Mouse (Mus musculus) midbrain, postnatal 0 days (tissue): Measurements from ENCODE around the gene Crtac1. TPM values are rescaled to one million over a fixed set of nuclear protein-coding genes. Genes with fewer than 3 reads are reported as not detected.

Experiments
- ATAC-seq: fragments of 200-750 bp; cut with Nextera tagmentation; 2 replicates; pipeline ENCODE4 v1.8.0; 2017; ENCODE audit warnings: moderate number of reproducible peaks, mild to moderate bottlenecking, moderate TSS enrichment, moderate library complexity; ENCODE audit not compliant: low FRiP score
- DNase-seq: peaks from one replicate; pipeline ENCODE4 v3.0.0-alpha.2; 2015; ENCODE audit warnings: low spot score
- H3K27ac ChIP-seq: fragments of 300-500 bp; sonication (generic); 2 replicates; pipeline ENCODE4 v1.5.1; 2014; ENCODE audit warnings: low read depth, mild to moderate bottlenecking, low read length, mixed read lengths
- H3K27me3 ChIP-seq: fragments of 300-500 bp; sonication (generic); 2 replicates; pipeline ENCODE4 v1.6.1; 2014; ENCODE audit warnings: low read length, control low read depth, mixed read lengths; ENCODE audit not compliant: insufficient read depth
- H3K36me3 ChIP-seq: fragments of 300-500 bp; sonication (generic); 2 replicates; pipeline ENCODE4 v1.6.1; 2014; ENCODE audit warnings: low read length, control low read depth, mixed read lengths; ENCODE audit not compliant: insufficient read depth
- H3K4me1 ChIP-seq: fragments of 300-500 bp; sonication (generic); 2 replicates; pipeline ENCODE4 v1.6.1; 2014; ENCODE audit warnings: mild to moderate bottlenecking, control low read depth, antibody characterized with exemption, low read length, mixed read lengths; ENCODE audit not compliant: insufficient read depth
- H3K4me2 ChIP-seq: fragments of 300-500 bp; sonication (generic); 2 replicates; pipeline ENCODE4 v1.6.1; 2014; ENCODE audit warnings: low read depth, mild to moderate bottlenecking, low read length, mixed read lengths; ENCODE audit not compliant: poor library complexity, severe bottlenecking
- H3K4me3 ChIP-seq: fragments of 300-500 bp; sonication (generic); 2 replicates; pipeline ENCODE4 v1.5.1; 2014; ENCODE audit warnings: low read depth, mild to moderate bottlenecking, low read length, moderate library complexity
- H3K9ac ChIP-seq: fragments of 300-500 bp; sonication (generic); replicated peaks from 2 replicates; pipeline ENCODE4 v1.6.1; 2014; ENCODE audit warnings: mild to moderate bottlenecking, low read length, moderate library complexity, mixed read lengths; ENCODE audit not compliant: poor library complexity, severe bottlenecking
- H3K9me3 ChIP-seq: fragments of 300-500 bp; sonication (generic); 2 replicates; pipeline ENCODE4 v1.6.1; 2016; ENCODE audit warnings: low read length, control low read depth
- CTCF ChIP-seq: IDR thresholded peaks from 2 replicates; pipeline ENCODE4 v1.5.1; 2016; ENCODE audit warnings: antibody characterized with exemption, mild to moderate bottlenecking
- WGBS: fragments of 180-500 bp; shearing (Covaris S2); extraction: QIAGEN DNeasy Blood & Tissue Kit; methylation state at CpG from one replicate; pipeline ENCODE4 v1.1.7; 2014; 5-methylcytosine and 5-hydroxymethylcytosine counted together
- polyA plus RNA-seq: library from polyadenylated mRNA; unstranded; fragments of >200 nt; fragmentation: Nextera tagmentation; extraction: Ambion mirVana; gene quantifications from 2 replicates; pipeline ENCODE4 v1.2.1, GENCODE M21; 2015
- total RNA-seq: library from RNA; depleted of rRNA; stranded (reverse); fragments of >200 nt; gene quantifications from 2 replicates; pipeline ENCODE4 v1.2.3, GENCODE M21; 2014

The Crtac1 gene
- total and polyA plus RNA-seq, 2 experiments from 2014 or later: 22.0 to 40.7 TPM

- Histone ChIP-seq H3K4me2 (no peak overlapping the region), H3K4me1 (peaks cover 5% of the 10 kb centered on the region; the same call in 1 of the 2 replicates), H3K27me3 (no peaks in the 10 kb centered on the region), H3K36me3 (no peaks in the 10 kb centered on the region), H3K9me3 (no peaks in the 10 kb centered on the region), H3K4me3 (no peak overlapping the region), H3K9ac (no peak overlapping the region), H3K27ac (no peak overlapping the region)
- WGBS: 75% methylated on average over 8 of the region's 8 CpGs
- no peak for ATAC-seq
- TF ChIP-seq CTCF: no peak
- DNase-seq: no peak
These were observed 147.4 kb downstream of the Crtac1 start for GRCm38 (mm10) chr19:42284178-42284577.

GRCm38 (mm10) chr19:42279611-42280010, 152.0 kb downstream of the Crtac1 start:
- no peaks in the 10 kb centered on the region for H3K9me3 ChIP-seq
- no peak for TF ChIP-seq CTCF
- no peaks in the 10 kb centered on the region for H3K27me3 ChIP-seq
- no peak overlapping the region for H3K9ac ChIP-seq
- ATAC-seq (0 out of 2 replicates have a peak, but pooled peaks have one; percentile 27), DNase-seq (peak; percentile 55)
- H3K4me1 ChIP-seq: peaks cover 5% of the 10 kb centered on the region; the same call in 1 of the 2 replicates
- no peak overlapping the region for H3K4me3 ChIP-seq
- WGBS: 50% methylated on average over 3 of the region's 3 CpGs
- H3K4me2 ChIP-seq: no peak overlapping the region
- H3K36me3 ChIP-seq: no peaks in the 10 kb centered on the region
- H3K27ac ChIP-seq: no peak overlapping the region

- Histone ChIP-seq H3K4me1 (peaks cover 5% of the 10 kb centered on the region; the same call in 1 of the 2 replicates), H3K9me3 (no peaks in the 10 kb centered on the region), H3K27me3 (no peaks in the 10 kb centered on the region), H3K4me3 (no peak overlapping the region), H3K36me3 (no peaks in the 10 kb centered on the region), H3K9ac (no peak overlapping the region), H3K4me2 (no peak overlapping the region), H3K27ac (no peak overlapping the region)
- no peak for ATAC-seq
- 85% methylated on average over 5 of the region's 5 CpGs for WGBS
- DNase-seq: no peak
- TF ChIP-seq CTCF: no peak
These were observed 153.1 kb downstream of the Crtac1 start for GRCm38 (mm10) chr19:42278461-42278860.

- no peaks in the 10 kb centered on the region for H3K9me3 ChIP-seq
- no peaks in the 10 kb centered on the region for H3K27me3 ChIP-seq
- DNase-seq (no peak), ATAC-seq (no peak)
- no peak overlapping the region for H3K27ac ChIP-seq
- no peak overlapping the region for H3K4me2 ChIP-seq
- H3K9ac ChIP-seq: no peak overlapping the region
- 90% methylated on average over 6 of the region's 6 CpGs for WGBS
- no peaks in the 10 kb centered on the region for H3K36me3 ChIP-seq
- H3K4me3 ChIP-seq: no peak overlapping the region
- TF ChIP-seq CTCF: no peak
- H3K4me1 ChIP-seq: peaks cover 5% of the 10 kb centered on the region; the same call in 1 of the 2 replicates
These were observed 154.3 kb downstream of the Crtac1 start for GRCm38 (mm10) chr19:42277288-42277687.

GRCm38 (mm10) chr19:42272003-42272963, 159.3 kb downstream of the Crtac1 start:
- Histone ChIP-seq H3K9ac (no peak overlapping the region), H3K36me3 (peaks cover 9% of the 10 kb centered on the region; the same call in 1 of the 2 replicates), H3K4me1 (no peaks in the 10 kb centered on the region), H3K9me3 (no peaks in the 10 kb centered on the region), H3K27ac (no peak overlapping the region), H3K4me2 (no peak overlapping the region), H3K4me3 (no peak overlapping the region), H3K27me3 (no peaks in the 10 kb centered on the region)
- peak; percentile 96 for TF ChIP-seq CTCF
- WGBS: 42% methylated on average over 14 of the region's 14 CpGs
- ATAC-seq: peak; percentile 51; the same call in 1 of the 2 replicates
- DNase-seq: peak; percentile 88

- Histone ChIP-seq H3K36me3 (peaks cover 18% of the 10 kb centered on the region), H3K27ac (no peak overlapping the region), H3K4me2 (no peak overlapping the region), H3K9me3 (no peaks in the 10 kb centered on the region), H3K27me3 (no peaks in the 10 kb centered on the region), H3K9ac (no peak overlapping the region), H3K4me3 (no peak overlapping the region), H3K4me1 (no peaks in the 10 kb centered on the region)
- ATAC-seq (no peak), DNase-seq (no peak)
- no peak for TF ChIP-seq CTCF
- 80% methylated on average over 7 of the region's 7 CpGs for WGBS
These were observed 160.4 kb downstream of the Crtac1 start for GRCm38 (mm10) chr19:42271182-42271581.
